Mouse (Mus musculus): ENCODE measurements around the gene Gm20683. TPM values are rescaled to one million over a fixed set of nuclear protein-coding genes. Genes with fewer than 3 reads are reported as not detected.

The Gm20683 gene
- polyA plus RNA-seq, 1 experiment from 2014 or later: 14.2 TPM

Small RNAs within 50 kb of the gene (microRNA-seq; reads per million reads assigned to microRNA genes)
- gene Mir3082: not detected

Other genes starting within 250 kb of the Gm20683 start
- 3.5 and 4.0 TPM in 2 replicates for gene Gng13, start 124.6 kb downstream of the Gm20683 start, polyA plus RNA-seq (2015; fragmentation: Nextera tagmentation; extraction: Ambion mirVana)
- 5.7 and 6.3 TPM in 2 replicates for gene Chtf18, start 114.3 kb downstream of the Gm20683 start, polyA plus RNA-seq (2015; fragmentation: Nextera tagmentation; extraction: Ambion mirVana)
- 27.7 and 30.5 TPM in 2 replicates for gene Rpusd1, start 114.1 kb downstream of the Gm20683 start, polyA plus RNA-seq (2015; fragmentation: Nextera tagmentation; extraction: Ambion mirVana)
- not detected in 2 replicates for gene Mslnl, start 105.7 kb downstream of the Gm20683 start, polyA plus RNA-seq (2015; fragmentation: Nextera tagmentation; extraction: Ambion mirVana)
- gene Msln, start 87.4 kb downstream of the Gm20683 start, polyA plus RNA-seq (2015; fragmentation: Nextera tagmentation; extraction: Ambion mirVana): 0.32 and 0.43 TPM in 2 replicates
- gene Narfl, start 68.0 kb downstream of the Gm20683 start, polyA plus RNA-seq (2015; fragmentation: Nextera tagmentation; extraction: Ambion mirVana): 30.3 and 32.6 TPM in 2 replicates
- gene Haghl, start 56.1 kb downstream of the Gm20683 start, polyA plus RNA-seq (2015; fragmentation: Nextera tagmentation; extraction: Ambion mirVana): 160 TPM in 2 replicates
- 0.24 and 0.44 TPM in 2 replicates for gene Ccdc78, start 55.2 kb downstream of the Gm20683 start, polyA plus RNA-seq (2015; fragmentation: Nextera tagmentation; extraction: Ambion mirVana)
- gene Fam173a, start 48.9 kb downstream of the Gm20683 start, polyA plus RNA-seq (2015; fragmentation: Nextera tagmentation; extraction: Ambion mirVana): 92.6 and 93.7 TPM in 2 replicates
- 1.3 TPM in 1 of 2 replicates, not detected in the other for gene AC134908.4, start 46.1 kb downstream of the Gm20683 start, polyA plus RNA-seq (2015; fragmentation: Nextera tagmentation; extraction: Ambion mirVana)
- gene Metrn, start 44.6 kb downstream of the Gm20683 start, polyA plus RNA-seq (2015; fragmentation: Nextera tagmentation; extraction: Ambion mirVana): 32.6 and 36.3 TPM in 2 replicates
- 50.8 and 50.9 TPM in 2 replicates for gene Fbxl16, start 32.7 kb downstream of the Gm20683 start, polyA plus RNA-seq (2015; fragmentation: Nextera tagmentation; extraction: Ambion mirVana)
- gene Wdr24, start 18.1 kb downstream of the Gm20683 start, polyA plus RNA-seq (2015; fragmentation: Nextera tagmentation; extraction: Ambion mirVana): 35.2 and 36.7 TPM in 2 replicates
- gene Jmjd8, start 12.9 kb downstream of the Gm20683 start, polyA plus RNA-seq (2015; fragmentation: Nextera tagmentation; extraction: Ambion mirVana): 61.9 and 63.0 TPM in 2 replicates
- gene Stub1, start 8.4 kb downstream of the Gm20683 start, polyA plus RNA-seq (2015; fragmentation: Nextera tagmentation; extraction: Ambion mirVana): 373 and 381 TPM in 2 replicates
- gene Rhbdl1, start 4.5 kb downstream of the Gm20683 start, polyA plus RNA-seq (2015; fragmentation: Nextera tagmentation; extraction: Ambion mirVana): 54.8 and 57.8 TPM in 2 replicates
- 17.2 and 18.3 TPM in 2 replicates for gene Rhot2, start 3.1 kb upstream of the Gm20683 start, polyA plus RNA-seq (2015; fragmentation: Nextera tagmentation; extraction: Ambion mirVana)
- 19.7 and 23.3 TPM in 2 replicates for gene Wdr90, start 19.7 kb upstream of the Gm20683 start, polyA plus RNA-seq (2015; fragmentation: Nextera tagmentation; extraction: Ambion mirVana)
- gene Mcrip2, start 27.0 kb upstream of the Gm20683 start, polyA plus RNA-seq (2015; fragmentation: Nextera tagmentation; extraction: Ambion mirVana): 18.5 and 19.8 TPM in 2 replicates
- gene Mettl26, start 33.3 kb upstream of the Gm20683 start, polyA plus RNA-seq (2015; fragmentation: Nextera tagmentation; extraction: Ambion mirVana): 70.5 and 71.1 TPM in 2 replicates
- 0.47 and 0.54 TPM in 2 replicates for gene Wfikkn1, start 39.1 kb upstream of the Gm20683 start, polyA plus RNA-seq (2015; fragmentation: Nextera tagmentation; extraction: Ambion mirVana)
- gene Rab40c, start 78.0 kb upstream of the Gm20683 start, polyA plus RNA-seq (2015; fragmentation: Nextera tagmentation; extraction: Ambion mirVana): 56.7 and 57.5 TPM in 2 replicates
- gene Pigq, start 103.2 kb upstream of the Gm20683 start, polyA plus RNA-seq (2015; fragmentation: Nextera tagmentation; extraction: Ambion mirVana): 71.9 and 75.8 TPM in 2 replicates
- 0.73 and 0.80 TPM in 2 replicates for gene Nhlrc4, start 103.2 kb upstream of the Gm20683 start, polyA plus RNA-seq (2015; fragmentation: Nextera tagmentation; extraction: Ambion mirVana)
- 3.1 and 6.1 TPM in 2 replicates for gene A930017K11Rik, start 110.8 kb upstream of the Gm20683 start, polyA plus RNA-seq (2015; fragmentation: Nextera tagmentation; extraction: Ambion mirVana)
- gene Capn15, start 144.0 kb upstream of the Gm20683 start, polyA plus RNA-seq (2015; fragmentation: Nextera tagmentation; extraction: Ambion mirVana): 22.2 and 23.8 TPM in 2 replicates
- 32.2 and 32.6 TPM in 2 replicates for gene Rab11fip3, start 227.8 kb upstream of the Gm20683 start, polyA plus RNA-seq (2015; fragmentation: Nextera tagmentation; extraction: Ambion mirVana)
- gene Decr2, start 248.6 kb upstream of the Gm20683 start, polyA plus RNA-seq (2015; fragmentation: Nextera tagmentation; extraction: Ambion mirVana): 34.2 and 36.3 TPM in 2 replicates